Mouse (Mus musculus) olfactory bulb, adult 2 months (tissue): ENCODE results near the gene Flt3.

Source experiments
- CTCF ChIP-seq: fragments of 200-500 bp; IDR thresholded peaks from 2 replicates; pipeline ENCODE4 v1.5.1; 2012; ENCODE audit warnings: low read depth, mild to moderate bottlenecking, low read length, moderate library complexity; ENCODE audit not compliant: insufficient read depth
- POLR2A ChIP-seq: fragments of 200-500 bp; IDR thresholded peaks from 2 replicates; pipeline ENCODE4 v1.6.1; 2012; ENCODE audit warnings: mild to moderate bottlenecking, low read depth, low read length, moderate library complexity; ENCODE audit not compliant: insufficient read depth

DNA sequence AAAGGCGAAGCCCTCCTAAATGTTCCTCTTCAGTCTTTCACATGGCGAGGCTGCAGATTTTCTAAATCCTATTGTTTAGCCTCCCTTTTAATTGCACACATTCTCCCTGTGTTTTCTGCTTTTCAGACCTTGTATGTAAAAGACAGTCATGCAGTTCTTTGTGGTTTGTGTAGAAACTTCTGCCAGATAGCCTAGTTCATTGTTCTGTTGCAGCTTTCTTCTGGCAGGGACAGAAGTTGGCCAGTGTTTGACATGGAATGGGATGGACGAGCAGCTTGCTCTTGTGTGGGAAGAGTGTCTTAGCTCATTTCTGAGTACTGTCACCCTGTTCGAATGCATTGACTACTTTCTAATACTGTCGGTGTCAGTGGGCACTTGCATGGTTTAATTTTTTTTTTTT is 36.2 kb upstream of the Flt3 start:
- TF ChIP-seq CTCF: no peak
- no peak for TF ChIP-seq POLR2A
